Mouse (Mus musculus): ENCODE measurements around the gene Ttc33. TPM values are rescaled to one million over a fixed set of nuclear protein-coding genes. Genes with fewer than 3 reads are reported as not detected.

Ttc33 gene
- polyA plus RNA-seq, 1 experiment, result 4.4 TPM

DNA sequence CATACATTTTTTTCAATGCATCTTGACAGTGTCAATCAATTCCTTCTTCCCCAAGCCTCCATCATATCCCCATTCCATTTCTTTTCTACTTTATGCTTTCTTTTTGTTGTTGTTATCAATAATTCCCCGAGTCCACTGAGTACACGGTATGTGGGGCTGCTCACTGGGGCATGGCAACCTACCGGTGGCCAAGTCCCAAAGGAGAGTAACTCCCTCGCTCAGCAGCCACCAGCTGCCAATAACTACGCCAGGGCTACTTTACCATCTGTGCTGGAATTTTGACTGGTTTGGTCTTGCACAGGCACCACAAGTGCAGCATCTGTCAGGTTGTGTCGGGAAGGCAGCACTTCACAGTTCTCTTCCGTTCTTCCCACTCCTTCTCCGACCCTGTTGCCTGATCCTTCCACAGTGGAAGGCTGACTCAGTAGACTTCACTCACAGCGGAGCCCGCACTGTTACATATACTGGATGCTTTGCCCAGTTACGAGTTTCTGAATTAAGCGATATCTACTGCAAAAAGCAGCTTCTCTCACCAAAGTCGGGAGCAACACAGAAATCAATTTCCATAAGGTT lies 76.9 kb downstream of the Ttc33 start:
- peaks cover 2% of the 10 kb centered on the region; the same call in 1 of the 2 replicates for H3K4me1 ChIP-seq (ENCODE audit: control insufficient read depth, insufficient read depth, low read length)
- no peaks in the 10 kb centered on the region for H3K36me3 ChIP-seq (ENCODE audit: control insufficient read depth, insufficient read depth, low read length)
- no peak overlapping the region for H3K4me3 ChIP-seq (ENCODE audit: control insufficient read depth, low read depth, low read length)
- H3K27ac ChIP-seq (ENCODE audit: control insufficient read depth, insufficient read depth, low read depth, low read length), result no peak overlapping the region
- H3K27me3 ChIP-seq (ENCODE audit: control insufficient read depth, insufficient read depth, low read length), result no peaks in the 10 kb centered on the region
- TF ChIP-seq CTCF (IDR thresholded peaks at IDR 0.05; ENCODE audit: control insufficient read depth, insufficient read depth, insufficient replicate concordance, low read depth, low read length), result no peak
- TF ChIP-seq POLR2A (IDR thresholded peaks at IDR 0.05; ENCODE audit: control insufficient read depth, low read depth, low read length), result no peak

DNA sequence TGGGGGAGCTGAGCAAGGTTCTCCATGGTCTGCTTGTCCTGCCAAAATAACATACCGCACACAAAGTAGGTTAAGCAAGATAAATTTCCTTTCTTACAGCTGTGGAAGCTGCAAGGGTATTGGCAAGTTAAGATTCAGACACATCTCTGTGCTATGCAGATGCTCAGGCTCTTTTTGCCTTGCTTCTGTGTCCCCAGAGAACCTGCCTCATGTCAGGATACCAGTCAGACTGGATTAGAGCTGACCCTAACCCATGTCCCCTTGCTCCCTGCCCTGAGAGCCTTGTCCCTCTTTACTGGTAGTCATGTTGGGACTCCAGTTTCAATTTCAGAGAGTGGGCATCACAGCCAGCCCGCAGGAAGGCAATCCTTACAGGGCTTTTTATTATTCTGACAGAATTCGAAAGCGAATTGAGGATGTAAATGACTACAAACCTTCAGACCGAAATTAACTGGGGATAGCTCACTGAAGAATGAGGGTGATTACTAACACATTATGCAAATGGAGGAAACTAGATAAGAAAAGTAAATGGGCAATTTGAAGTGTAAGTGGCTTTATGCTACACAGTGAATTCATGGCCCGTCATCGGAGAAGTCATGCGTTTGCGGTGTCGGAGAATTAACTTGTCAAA lies 77.7 kb downstream of the Ttc33 start:
- TF ChIP-seq CTCF (IDR thresholded peaks at IDR 0.05; ENCODE audit: control insufficient read depth, insufficient read depth, insufficient replicate concordance, low read depth, low read length) (no peak), POLR2A (IDR thresholded peaks at IDR 0.05; ENCODE audit: control insufficient read depth, low read depth, low read length) (no peak)
- Histone ChIP-seq H3K36me3 (ENCODE audit: control insufficient read depth, insufficient read depth, low read length) (no peaks in the 10 kb centered on the region), H3K27ac (ENCODE audit: control insufficient read depth, insufficient read depth, low read depth, low read length) (no peak overlapping the region), H3K27me3 (ENCODE audit: control insufficient read depth, insufficient read depth, low read length) (no peaks in the 10 kb centered on the region), H3K4me3 (ENCODE audit: control insufficient read depth, low read depth, low read length) (no peak overlapping the region), H3K4me1 (ENCODE audit: control insufficient read depth, insufficient read depth, low read length) (peaks cover 2% of the 10 kb centered on the region; the same call in 1 of the 2 replicates)

DNA sequence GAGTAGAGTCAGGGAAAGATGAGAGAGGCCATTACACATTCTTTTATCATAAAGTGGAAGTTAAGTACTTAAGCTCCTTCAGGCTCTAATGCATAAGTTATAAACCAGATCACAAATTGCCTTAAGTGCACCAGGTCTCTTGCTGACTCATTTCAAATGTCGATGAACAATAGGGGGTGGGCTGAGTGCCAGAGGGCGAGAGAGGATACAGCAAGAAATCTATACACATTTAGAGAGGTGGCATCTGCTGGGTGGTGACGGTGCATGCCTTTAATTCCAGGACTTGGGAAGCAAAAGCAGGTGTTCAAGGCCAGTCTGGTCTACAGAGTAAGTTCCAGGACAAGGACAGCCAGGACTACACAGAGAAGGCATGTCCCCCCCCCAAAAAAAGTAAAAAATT lies 80.8 kb downstream of the Ttc33 start:
- Histone ChIP-seq H3K27me3 (ENCODE audit: control insufficient read depth, insufficient read depth, low read length) (no peaks in the 10 kb centered on the region), H3K4me1 (ENCODE audit: control insufficient read depth, insufficient read depth, low read length) (no peaks in the 10 kb centered on the region), H3K36me3 (ENCODE audit: control insufficient read depth, insufficient read depth, low read length) (no peaks in the 10 kb centered on the region), H3K27ac (ENCODE audit: control insufficient read depth, insufficient read depth, low read depth, low read length) (no peak overlapping the region), H3K4me3 (ENCODE audit: control insufficient read depth, low read depth, low read length) (no peak overlapping the region)
- TF ChIP-seq POLR2A (IDR thresholded peaks at IDR 0.05; ENCODE audit: control insufficient read depth, low read depth, low read length) (no peak), CTCF (IDR thresholded peaks at IDR 0.05; ENCODE audit: control insufficient read depth, insufficient read depth, insufficient replicate concordance, low read depth, low read length) (no peak)

Other genes with a start within 250 kb of the Ttc33 start
- 13.4 and 18.0 TPM in 2 replicates for gene C7, start 121.8 kb upstream of the Ttc33 start, polyA plus RNA-seq (2012; rRNA removed)
- 4.2 and 4.8 TPM in 2 replicates for gene Card6, start 77.0 kb upstream of the Ttc33 start, polyA plus RNA-seq (2012; rRNA removed)
- gene Rpl37, start 68.9 kb upstream of the Ttc33 start, polyA plus RNA-seq (2012; rRNA removed), result 559 and 603 TPM in 2 replicates
- gene Prkaa1, start 41.7 kb upstream of the Ttc33 start, polyA plus RNA-seq (2012; rRNA removed), result 5.6 and 6.3 TPM in 2 replicates
- 0.17 and 0.47 TPM in 2 replicates for gene Ptger4, start 58.7 kb downstream of the Ttc33 start, polyA plus RNA-seq (2012; rRNA removed)